Mouse (Mus musculus) bone marrow, adult 2 months (tissue): ENCODE data around the gene Cfap45. TPM values are rescaled to one million over a fixed set of nuclear protein-coding genes. Genes with fewer than 3 reads are reported as not detected.

Source experiments
- H3K27ac ChIP-seq: fragments of 200-500 bp; 2 replicates; pipeline ENCODE4 v1.5.1; 2012; ENCODE audit warnings: low read depth, mild to moderate bottlenecking, control low read depth, inconsistent platforms, low read length; ENCODE audit not compliant: control insufficient read depth, poor library complexity, insufficient read depth
- H3K4me1 ChIP-seq: fragments of 200-500 bp; 2 replicates; pipeline ENCODE4 v1.6.1; 2011; ENCODE audit warnings: low read length; ENCODE audit not compliant: control insufficient read depth, insufficient read depth
- H3K4me3 ChIP-seq: fragments of 200-500 bp; replicated peaks from 2 replicates; pipeline ENCODE3; 2011; ENCODE audit warnings: mild to moderate bottlenecking, low read depth, low read length, control low read depth; ENCODE audit not compliant: control insufficient read depth
- CTCF ChIP-seq: fragments of 200-500 bp; IDR thresholded peaks from 2 replicates; pipeline ENCODE4 v1.5.1; 2011; ENCODE audit warnings: low read length, control low read depth; ENCODE audit not compliant: control insufficient read depth, insufficient read depth
- POLR2A ChIP-seq: fragments of 200-500 bp; IDR thresholded peaks from 2 replicates; pipeline ENCODE4 v1.6.1; 2011; ENCODE audit warnings: low read depth, mild to moderate bottlenecking, control low read depth, low read length, borderline replicate concordance; ENCODE audit not compliant: control insufficient read depth
- WGBS: fragments of 180-500 bp; shearing (Covaris S2); methylation state at CpG from one replicate; pipeline ENCODE4 v1.1.7; 2018; 5-methylcytosine and 5-hydroxymethylcytosine counted together
- polyA plus RNA-seq: library from polyadenylated mRNA; stranded (reverse); fragments of >200 nt; gene quantifications from 2 replicates; pipeline ENCODE4 v1.2.4, GENCODE M21; 2011; ENCODE audit warnings: low replicate concordance; ENCODE audit not compliant: missing spikeins, insufficient read depth, insufficient read length

The Cfap45 gene
- polyA plus RNA-seq, 1 experiment = 5.2 TPM

DNA sequence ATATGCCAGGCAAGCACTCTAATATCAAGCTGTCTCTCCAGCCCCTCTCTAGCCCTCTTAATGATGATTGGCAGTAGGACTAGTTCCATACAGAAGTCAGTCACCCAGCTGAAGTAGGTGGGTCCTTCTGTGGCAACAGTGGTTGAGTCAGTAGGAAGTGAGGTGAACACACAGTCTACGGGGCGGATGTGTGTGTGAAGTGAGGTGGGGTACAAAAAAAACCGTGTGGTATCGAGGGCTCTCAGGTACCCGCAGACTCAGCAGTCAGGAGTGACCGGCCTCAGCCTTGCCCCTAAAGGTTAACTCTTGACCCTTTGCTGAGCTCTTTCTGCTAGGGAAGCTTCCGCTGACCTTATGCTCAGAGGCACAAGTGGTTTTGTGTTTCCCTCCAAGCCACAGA, 27.9 kb downstream of the Cfap45 start:
- peaks cover 6% of the 10 kb centered on the region for H3K4me1 ChIP-seq
- peak overlapping the region; percentile 39 for H3K4me3 ChIP-seq
- under 1% methylated on average over 7 of the region's 7 CpGs for WGBS
- peak overlapping the region; percentile 72 for H3K27ac ChIP-seq
- TF ChIP-seq POLR2A (no peak), CTCF (no peak)

DNA sequence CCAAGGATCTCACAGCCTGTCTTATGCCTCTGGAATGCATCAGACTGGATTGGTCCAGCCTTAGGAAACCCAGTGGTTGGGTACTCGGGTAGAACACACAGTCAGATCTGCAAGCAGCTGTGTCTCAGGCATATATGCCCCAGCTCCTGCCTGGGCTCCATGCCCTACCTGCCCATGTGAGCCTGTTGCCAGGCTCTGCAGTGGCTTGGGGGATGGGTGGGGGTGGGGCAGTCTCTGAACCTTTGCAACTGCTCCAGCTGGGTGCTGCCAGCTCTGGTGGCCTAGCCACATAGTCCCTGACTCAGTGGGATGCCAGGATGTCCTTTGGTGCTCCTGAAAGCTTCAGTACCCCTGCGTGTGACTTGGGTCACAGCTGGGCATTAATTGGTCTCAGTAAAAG, 28.7 kb downstream of the Cfap45 start:
- Histone ChIP-seq H3K4me1 (peaks cover 6% of the 10 kb centered on the region), H3K4me3 (peak overlapping the region; percentile 83), H3K27ac (peak overlapping the region; percentile 78)
- WGBS = 7% methylated on average over 2 of the region's 2 CpGs
- no peak for TF ChIP-seq POLR2A
- no peak for TF ChIP-seq CTCF

DNA sequence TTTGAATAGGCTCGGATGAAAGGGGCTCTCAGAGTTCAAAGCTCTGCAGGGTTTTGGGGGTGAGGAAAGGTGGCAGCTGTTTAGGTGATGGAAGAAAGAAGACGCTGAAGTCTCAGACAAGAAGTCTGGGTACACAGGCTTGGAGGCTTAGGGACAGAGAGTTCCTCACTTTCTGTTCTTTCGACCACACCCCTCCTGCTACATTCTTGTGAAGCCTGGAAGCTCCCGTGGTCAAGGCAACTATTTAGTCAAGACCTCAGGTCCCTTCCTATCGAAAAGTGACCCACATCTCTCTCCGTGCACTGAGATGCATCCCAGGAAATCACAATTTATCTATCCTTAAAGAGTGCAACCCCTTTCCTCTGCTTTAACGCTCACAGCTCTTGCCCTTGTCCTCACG, 29.1 kb downstream of the Cfap45 start:
- WGBS = 2% methylated on average over 8 of the region's 8 CpGs
- Histone ChIP-seq H3K4me1 (peaks cover 6% of the 10 kb centered on the region), H3K27ac (peak overlapping the region; percentile 78), H3K4me3 (peak overlapping the region; percentile 83)
- TF ChIP-seq POLR2A = no peak
- no peak for TF ChIP-seq CTCF

DNA sequence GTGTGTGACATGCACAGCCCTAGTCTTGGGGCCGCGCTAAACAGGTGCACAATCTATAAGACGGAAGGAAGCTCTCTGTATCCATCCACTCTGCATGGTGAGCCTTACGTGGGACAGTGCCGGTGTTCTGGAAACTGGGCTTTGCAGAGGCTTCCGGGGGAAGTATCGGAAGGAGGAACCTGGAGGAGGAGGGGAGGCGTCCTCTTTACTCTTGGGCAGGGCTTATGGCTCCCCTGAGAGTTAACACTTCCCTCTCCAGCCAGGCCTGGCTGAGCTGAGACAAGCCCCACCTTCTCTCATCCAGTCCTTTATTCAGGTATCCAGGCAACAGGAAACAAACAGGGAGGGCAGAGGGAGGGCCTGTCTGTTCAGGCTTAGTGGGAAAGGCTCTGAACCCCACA, 29.9 kb downstream of the Cfap45 start:
- Histone ChIP-seq H3K27ac (peak overlapping the region; percentile 78), H3K4me3 (peak overlapping the region; percentile 83), H3K4me1 (peaks cover 6% of the 10 kb centered on the region)
- 1% methylated on average over 8 of the region's 8 CpGs for WGBS
- no peak for TF ChIP-seq CTCF
- TF ChIP-seq POLR2A = 0 out of 2 replicates have a peak, but pooled peaks have one; percentile 13

DNA sequence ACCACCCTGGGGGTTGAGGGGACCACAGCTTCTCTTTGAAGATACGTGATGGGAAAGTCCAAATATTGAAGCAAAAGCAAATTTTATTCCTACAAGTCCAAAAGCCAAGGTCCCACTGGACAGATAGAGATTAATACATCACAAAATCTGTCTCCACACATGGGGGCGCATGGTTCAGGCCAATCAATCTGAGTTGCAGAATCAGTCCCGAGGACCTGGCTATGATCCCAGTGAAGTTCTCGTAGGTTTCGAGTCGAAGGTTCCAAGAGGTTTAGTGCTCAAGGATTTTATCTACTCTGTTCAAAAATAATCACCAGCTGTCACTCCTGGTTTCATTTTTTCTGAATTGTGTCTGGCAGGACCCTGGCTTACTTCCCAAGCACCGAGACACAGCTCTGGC, 30.4 kb downstream of the Cfap45 start:
- peaks cover 6% of the 10 kb centered on the region for H3K4me1 ChIP-seq
- no peak overlapping the region for H3K27ac ChIP-seq
- TF ChIP-seq POLR2A = no peak
- 19% methylated on average over 7 of the region's 7 CpGs for WGBS
- H3K4me3 ChIP-seq = no peak overlapping the region

DNA sequence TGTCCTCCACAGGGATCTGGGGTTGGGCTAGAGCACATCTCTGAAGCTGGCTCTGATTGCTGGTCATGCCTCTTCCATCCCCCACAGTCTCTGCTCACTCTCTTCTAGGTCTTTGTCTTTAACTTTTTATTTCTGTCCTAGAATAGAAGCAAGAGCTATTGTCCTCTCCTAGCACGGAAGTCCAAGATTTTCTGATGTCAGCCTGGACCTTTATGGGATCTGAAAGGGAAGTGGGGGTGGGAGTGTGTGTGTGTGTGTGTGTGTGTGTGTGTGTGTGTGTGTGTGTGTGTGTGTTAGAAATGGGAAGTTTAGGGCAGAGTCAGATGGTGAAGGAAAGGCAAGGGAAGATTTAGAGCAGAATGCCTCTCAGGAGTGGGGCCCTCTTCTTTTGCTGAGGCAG, 32.0 kb downstream of the Cfap45 start:
- H3K4me1 ChIP-seq = peaks cover 3% of the 10 kb centered on the region; the same call in 1 of the 2 replicates
- WGBS = 71% methylated on average over 1 of the region's 1 CpGs
- TF ChIP-seq CTCF (no peak), POLR2A (no peak)
- no peak overlapping the region for H3K4me3 ChIP-seq
- H3K27ac ChIP-seq = no peak overlapping the region

DNA sequence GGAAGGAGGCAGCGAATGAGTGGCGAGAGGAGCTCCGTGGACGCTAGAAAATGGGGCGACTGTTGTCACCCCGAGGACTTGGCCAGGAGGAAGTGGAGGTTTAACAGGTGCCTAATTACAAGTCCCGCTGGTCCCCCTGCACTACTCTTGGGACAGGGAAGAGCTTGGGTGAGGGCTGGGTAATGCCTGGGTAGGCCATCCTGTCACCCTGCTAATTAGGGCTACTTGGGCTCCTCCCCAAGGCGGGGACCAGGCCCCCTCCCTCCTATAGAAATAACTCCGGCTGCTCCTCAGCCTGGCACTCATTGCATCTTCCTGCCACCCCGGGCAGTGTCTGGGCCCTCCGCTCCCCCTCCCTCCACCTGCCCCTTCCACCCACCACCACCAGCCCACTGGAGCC, 35.0 kb downstream of the Cfap45 start, which contains the start of gene Vsig8:
Vsig8 (plus strand) TSS at position 301 of the 400 bp plus-strand sequence.
- TF ChIP-seq CTCF = no peak
- no peak for TF ChIP-seq POLR2A
- Histone ChIP-seq H3K27ac (no peak within 1 kb of the TSS), H3K4me3 (no peak within 1 kb of the TSS), H3K4me1 (peaks cover 1% of the 10 kb centered on the region; the same call in 1 of the 2 replicates)
- 64% methylated on average over 11 of the region's 11 CpGs for WGBS

DNA sequence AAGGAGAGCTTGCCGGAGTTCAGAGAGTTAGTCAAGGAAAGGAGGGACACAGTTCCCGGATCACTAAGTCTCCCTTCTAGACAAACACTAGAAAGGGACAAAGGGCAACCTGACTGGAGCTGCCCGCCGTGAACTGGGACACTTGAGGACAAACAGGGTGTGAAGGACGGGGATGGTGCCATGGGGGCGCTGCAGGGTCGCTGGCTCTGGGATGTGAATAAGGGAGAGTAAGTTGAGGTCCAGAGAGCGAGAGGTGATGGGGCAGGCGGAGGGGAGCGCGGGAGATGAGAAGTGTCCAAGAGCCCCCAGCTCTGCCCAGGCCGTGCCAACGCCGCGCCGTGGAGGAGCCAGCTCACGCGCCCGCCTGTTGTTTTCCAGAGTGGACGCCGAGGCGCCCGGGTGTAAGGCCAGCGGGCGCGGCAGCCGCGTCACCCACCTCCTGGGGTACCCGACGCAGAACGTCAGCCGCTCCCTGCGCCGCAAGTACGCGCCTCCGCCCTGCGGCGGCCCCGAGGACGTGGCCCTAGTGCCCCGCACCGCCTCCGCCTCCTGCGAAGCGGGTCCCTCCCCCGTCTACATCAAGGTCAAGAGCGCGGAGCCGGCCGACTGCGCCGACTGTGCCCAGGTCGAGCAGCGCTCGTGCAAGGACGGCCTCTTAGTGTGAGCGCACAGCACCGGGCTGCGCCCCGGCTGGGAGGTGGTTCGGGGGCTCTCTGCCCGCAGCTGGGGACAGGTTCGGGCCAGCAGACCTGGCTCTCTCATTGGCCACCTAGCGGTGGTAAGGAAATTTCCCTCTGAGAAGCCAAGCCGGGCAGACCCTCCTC, 42.3 kb downstream of the Cfap45 start:
- no peaks in the 10 kb centered on the region; the same call in 1 of the 2 replicates for H3K4me1 ChIP-seq
- peak overlapping the region; percentile 46 for H3K4me3 ChIP-seq
- TF ChIP-seq POLR2A (no peak), CTCF (peak; percentile 67)
- H3K27ac ChIP-seq = no peak overlapping the region
- under 1% methylated on average over 65 of the region's 66 CpGs for WGBS
